Mouse (Mus musculus): ENCODE data around the gene Tgfbi.

Tgfbi gene

GRCm38 (mm10) chr13:56683306-56683705 lies 74.0 kb downstream of the Tgfbi start:
- no peak for DNase-seq (ENCODE audit: low read depth in 1 of 2, low spot score in 2 of 2)

Measured in monocyte, adult 2 months (primary cell).